Mouse (Mus musculus) hematopoietic multipotent progenitor cell, adult 10-12 weeks (in vitro differentiated cells): ENCODE results near the gene 4930518I15Rik. TPM values are rescaled to one million over a fixed set of nuclear protein-coding genes. Genes with fewer than 3 reads are reported as not detected.

Experiments
- polyA plus RNA-seq: library from polyadenylated mRNA; stranded (reverse); fragments of >175 nt; gene quantifications from 2 replicates; pipeline ENCODE4 v1.2.3, GENCODE M21; 2012; ENCODE audit warnings: low replicate concordance

4930518I15Rik gene
- polyA plus RNA-seq, result 1.2 and 1.7 TPM in 2 replicates

DNA sequence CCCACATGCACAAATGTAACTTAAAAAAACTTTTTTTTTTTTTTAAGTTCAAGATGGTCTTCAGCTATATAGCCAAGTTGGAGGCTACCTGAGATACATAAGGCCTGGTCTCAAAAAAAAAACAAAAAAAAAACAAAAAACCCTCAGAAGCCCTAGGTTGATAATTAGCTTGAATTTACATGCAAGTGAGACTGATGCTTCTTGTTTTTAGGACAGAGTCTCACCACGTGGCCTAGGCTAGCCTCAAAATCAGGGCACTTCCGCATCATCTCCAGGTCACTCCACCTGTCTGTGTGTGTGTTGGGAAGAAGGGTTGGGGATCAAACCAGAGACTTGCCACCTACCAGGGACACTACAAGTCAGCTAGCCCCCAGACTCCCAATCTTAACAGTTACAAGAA is at the start of gene 4930518I15Rik:
Gene 4930518I15Rik (minus strand): TSS at position 112 of the 400 bp plus-strand sequence.

DNA sequence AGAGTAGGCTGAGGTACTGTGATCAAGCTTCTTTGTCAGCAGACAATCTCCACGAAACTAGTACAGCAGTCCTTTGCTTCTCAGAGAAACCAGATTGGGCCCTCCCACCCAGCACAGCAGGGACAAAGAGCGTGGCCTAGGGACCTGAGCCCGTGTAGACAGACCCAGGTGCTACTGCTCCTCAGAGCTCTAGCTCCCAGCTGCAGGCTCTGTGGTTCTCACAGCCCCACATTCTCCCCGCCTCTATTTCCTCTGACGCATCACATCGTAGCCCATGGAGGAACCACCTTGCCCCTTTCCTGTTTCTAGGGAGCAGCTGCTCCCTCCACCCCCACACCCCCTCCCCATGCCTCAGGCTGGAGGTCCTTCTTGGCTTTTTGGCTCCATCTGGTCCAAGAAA is 29.3 kb upstream of the 4930518I15Rik start, which contains the start of gene Sla2:
Gene Sla2 (minus strand): TSS at position 176 of the 400 bp plus-strand sequence.

DNA sequence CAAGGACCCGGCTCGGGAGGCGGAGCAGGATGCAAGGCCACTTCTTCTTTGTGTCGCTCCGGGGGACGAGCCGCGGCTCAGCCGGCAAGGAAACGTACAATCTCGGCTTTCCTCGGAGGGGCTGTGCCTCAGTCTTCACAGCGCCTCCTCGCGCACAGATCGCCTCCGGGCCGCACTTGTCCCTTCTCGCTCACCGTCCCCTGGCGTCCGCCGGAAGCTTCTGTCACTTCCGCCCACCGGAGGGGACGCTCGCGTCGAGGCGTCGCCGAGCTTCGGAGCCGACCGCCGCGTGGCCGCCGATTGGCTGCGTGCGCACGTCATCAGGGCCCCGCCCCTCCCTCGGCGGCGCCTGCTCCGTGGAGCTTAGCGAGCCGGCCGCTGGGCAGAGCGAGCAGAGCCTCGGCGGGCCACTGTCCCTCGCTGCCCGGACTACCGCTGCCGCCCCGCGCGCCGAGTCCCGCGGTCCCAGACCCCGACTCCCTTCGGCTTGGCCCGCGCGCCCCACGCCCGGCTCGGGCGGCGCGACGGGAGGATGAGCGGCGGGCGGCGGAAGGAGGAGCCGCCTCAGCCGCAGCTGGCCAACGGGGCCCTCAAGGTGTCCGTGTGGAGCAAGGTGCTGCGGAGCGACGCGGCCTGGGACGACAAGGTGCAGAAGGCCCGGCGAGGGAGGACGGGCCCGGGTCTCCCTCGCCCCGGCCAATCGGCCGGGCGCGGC is 5.2 kb upstream of the 4930518I15Rik start, which contains the start of gene Rab5if:
Gene Rab5if (plus strand): TSS at position 357 of the 715 bp plus-strand sequence.

DNA sequence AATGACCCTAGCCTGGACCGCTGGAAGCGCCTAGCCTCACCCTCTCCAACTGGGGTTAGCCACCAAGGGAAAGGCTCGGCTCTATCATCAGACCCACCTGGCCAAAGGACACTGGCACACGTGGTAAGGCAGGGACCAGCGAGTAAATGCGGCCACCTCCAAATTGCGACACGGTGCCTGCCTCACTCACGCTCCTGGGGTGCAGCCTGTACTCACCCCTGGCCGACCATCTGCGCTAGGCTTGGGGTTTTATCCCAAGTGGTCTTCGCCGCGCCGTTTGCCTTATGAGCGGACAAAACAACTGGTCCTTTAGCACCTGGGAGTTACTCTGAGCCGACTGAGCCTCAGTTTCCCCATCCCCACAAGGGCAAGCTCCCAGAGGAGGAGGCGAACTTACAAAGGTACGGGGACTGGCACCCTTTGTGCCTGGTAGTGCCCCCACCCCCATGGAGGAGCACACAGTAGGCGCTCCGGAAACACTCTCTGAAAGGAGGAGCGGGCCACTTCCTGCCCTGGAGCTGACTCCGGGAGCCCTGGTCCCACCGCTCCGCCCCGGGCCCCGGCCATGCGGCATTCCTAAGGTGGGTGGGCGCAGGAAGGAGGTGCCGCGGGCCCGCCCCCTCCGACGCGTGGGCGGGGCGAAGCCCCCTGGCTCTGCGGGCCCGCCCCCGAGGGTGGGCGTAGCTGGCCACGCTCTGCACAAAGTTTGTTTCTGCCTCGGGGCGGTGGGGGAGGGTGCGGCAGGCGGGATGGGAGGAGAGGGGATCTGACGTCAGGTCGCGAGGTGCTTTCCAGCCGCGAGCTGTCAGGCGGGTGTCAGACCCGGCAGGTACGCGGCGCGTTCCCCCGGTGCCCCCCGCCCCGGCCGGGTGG is 18.2 kb downstream of the 4930518I15Rik start, which contains the start of gene Tgif2:
Gene Tgif2 (plus strand): TSS at position 689 of the 873 bp plus-strand sequence.

Other genes starting within 250 kb of the 4930518I15Rik start
- gene Dlgap4, start 244.2 kb downstream of the 4930518I15Rik start, polyA plus RNA-seq, result 72.1 and 136 TPM in 2 replicates
- gene Myl9, start 82.5 kb downstream of the 4930518I15Rik start, polyA plus RNA-seq, result 7.5 and 9.6 TPM in 2 replicates
- 21.4 and 24.7 TPM in 2 replicates for gene Tgif2, start 17.9 kb downstream of the 4930518I15Rik start, polyA plus RNA-seq
- gene Rab5if, start 5.2 kb upstream of the 4930518I15Rik start, polyA plus RNA-seq, result 34.4 and 42.2 TPM in 2 replicates
- gene Sla2, start 29.2 kb upstream of the 4930518I15Rik start, polyA plus RNA-seq, result 9.1 and 17.6 TPM in 2 replicates
- gene Ndrg3, start 134.1 kb upstream of the 4930518I15Rik start, polyA plus RNA-seq, result 3.8 and 7.1 TPM in 2 replicates
- 0.98 and 1.1 TPM in 2 replicates for gene Dsn1, start 149.2 kb upstream of the 4930518I15Rik start, polyA plus RNA-seq
- 4.9 and 12.2 TPM in 2 replicates for gene Soga1, start 221.3 kb upstream of the 4930518I15Rik start, polyA plus RNA-seq
- not detected in 2 replicates for gene Tldc2, start 229.1 kb upstream of the 4930518I15Rik start, polyA plus RNA-seq